Mouse (Mus musculus) ES-E14 (cell line): ENCODE data around the gene Smagp. TPM values are rescaled to one million over a fixed set of nuclear protein-coding genes. Genes with fewer than 3 reads are reported as not detected.
A peak's percentile ranks its signal among the peaks of the same experiment; 100 is the strongest.

Experiments
- DNase-seq: peaks from one replicate; pipeline ENCODE4 v3.0.0-alpha.2; 2013; ENCODE audit warnings: low read depth, low spot score
- H3K27ac ChIP-seq: 2 replicates; pipeline ENCODE4 v1.5.1; 2012; ENCODE audit warnings: low read depth, mild to moderate bottlenecking, low read length, moderate library complexity, mixed read lengths; ENCODE audit not compliant: poor library complexity, insufficient read depth, severe bottlenecking
- H3K36me3 ChIP-seq: 2 replicates; pipeline ENCODE4 v1.6.1; 2012; ENCODE audit warnings: mild to moderate bottlenecking, low read length, moderate library complexity, mixed read lengths; ENCODE audit not compliant: control insufficient read depth, poor library complexity, insufficient read depth, severe bottlenecking
- H3K4me1 ChIP-seq, 2 experiments: fragments of 150-350 bp in 1 of 2; sonication (generic) in 1 of 2; 2 replicates each; pipeline ENCODE4 v1.6.1; 2012; ENCODE audit warnings: low read length in 2 of 2, mild to moderate bottlenecking in 1 of 2, mixed read lengths in 1 of 2; ENCODE audit not compliant: control insufficient read depth in 2 of 2, insufficient read depth in 2 of 2, poor library complexity in 1 of 2
- H3K4me3 ChIP-seq, 2 experiments: fragments of 150-350 bp in 1 of 2; sonication (generic) in 1 of 2; 2 replicates each; pipeline ENCODE4 v1.5.1; 2012; ENCODE audit warnings: low read length in 2 of 2, low read depth in 1 of 2, mild to moderate bottlenecking in 1 of 2, mixed read lengths in 1 of 2; ENCODE audit not compliant: insufficient read depth in 1 of 2, poor library complexity in 1 of 2, severe bottlenecking in 1 of 2
- H3K9ac ChIP-seq: 2 replicates; pipeline ENCODE4 v1.6.1; 2012; ENCODE audit warnings: low read depth, mild to moderate bottlenecking, low read length, mixed read lengths; ENCODE audit not compliant: poor library complexity, insufficient read depth, severe bottlenecking
- H3K9me3 ChIP-seq: fragments of 150-350 bp; sonication (generic); 2 replicates; pipeline ENCODE4 v1.6.1; 2012; ENCODE audit warnings: low read depth, mild to moderate bottlenecking, low read length; ENCODE audit not compliant: control insufficient read depth, insufficient read depth
- CHD2 ChIP-seq: IDR thresholded peaks from 2 replicates; pipeline ENCODE4 v1.6.1; 2014; ENCODE audit warnings: mild to moderate bottlenecking, low read depth, low read length, inconsistent platforms
- HCFC1 ChIP-seq: IDR thresholded peaks from 2 replicates; pipeline ENCODE4 v1.6.1; 2012; ENCODE audit warnings: low read length, inconsistent platforms, borderline replicate concordance; ENCODE audit not compliant: insufficient read depth
- MAFK ChIP-seq: IDR thresholded peaks from 2 replicates; pipeline ENCODE4 v1.6.1; 2014; ENCODE audit warnings: mild to moderate bottlenecking, low read depth, low read length, inconsistent platforms; ENCODE audit not compliant: insufficient read depth
- ZC3H11A ChIP-seq: IDR thresholded peaks from 2 replicates; pipeline ENCODE4 v1.6.1; 2012; ENCODE audit warnings: low read depth, mild to moderate bottlenecking, inconsistent platforms, low read length, borderline replicate concordance
- ZNF384 ChIP-seq: IDR thresholded peaks from 2 replicates; pipeline ENCODE4 v1.6.1; 2012; ENCODE audit warnings: low read depth, low read length, inconsistent platforms
- in situ Hi-C, 2 experiments: fragments of 600-800 bp; cut with MboI; formaldehyde crosslinking; loops; one replicate each; pipeline ENCODE4 v1.15.1; 2025; ENCODE audit warnings: low sequenced_read_pairs in 2 of 2, inconsistent platforms in 1 of 2; ENCODE audit not compliant: unreplicated experiment in 2 of 2
- total RNA-seq: library from RNA; depleted of rRNA; stranded (reverse); fragments of 300-350 nt; gene quantifications from 2 replicates; pipeline ENCODE4 v1.2.3, GENCODE M21; 2012

Gene Smagp
- total RNA-seq, 1 experiment = 20.0 TPM

- no peak for DNase-seq
- Histone ChIP-seq H3K9me3 (no peaks in the 10 kb centered on the region), H3K27ac (no peak overlapping the region), H3K4me3 (no peak overlapping the region), H3K4me1 (peaks cover 4 to 14% of the 10 kb centered on the region in 2 experiments), H3K9ac (no peak overlapping the region), H3K36me3 (peaks cover 38% of the 10 kb centered on the region)
- TF ChIP-seq ZNF384 = peak; percentile 37; the same call in 1 of the 2 replicates
- no peak for TF ChIP-seq HCFC1
- in situ Hi-C loops = no loop called here
Measured at GRCm38 (mm10) chr15:100619200-100619599, 17.5 kb downstream of the Smagp start.

GRCm38 (mm10) chr15:100616221-100616620, 20.5 kb downstream of the Smagp start:
- peaks cover 0 to 5% of the 10 kb centered on the region in 2 experiments; a peak in 3 of 4 replicates for H3K4me1 ChIP-seq
- peaks cover 25% of the 10 kb centered on the region for H3K36me3 ChIP-seq
- DNase-seq = no peak
- H3K9me3 ChIP-seq = no peaks in the 10 kb centered on the region
- peak overlapping the region; percentile 83 to 90 for H3K4me3 ChIP-seq
- H3K9ac ChIP-seq = peak overlapping the region; percentile 92
- no peak for TF ChIP-seq HCFC1
- TF ChIP-seq MAFK = no peak
- no peak for TF ChIP-seq CHD2
- no peak for TF ChIP-seq ZNF384
- no peak for TF ChIP-seq ZC3H11A
- peak overlapping the region; percentile 52 for H3K27ac ChIP-seq
- in situ Hi-C loops = no loop called here

GRCm38 (mm10) chr15:100615825-100616220, 20.9 kb downstream of the Smagp start:
- peak overlapping the region; percentile 83 to 90 for H3K4me3 ChIP-seq
- TF ChIP-seq CHD2 (peak; percentile 77), MAFK (no peak), HCFC1 (no peak; the same call in none of the 2 replicates)
- in situ Hi-C loops = no loop called here
- DNase-seq = peak; percentile 81
- H3K36me3 ChIP-seq = peaks cover 25% of the 10 kb centered on the region
- H3K4me1 ChIP-seq = peaks cover 0 to 5% of the 10 kb centered on the region in 2 experiments; a peak in 3 of 4 replicates
- H3K9me3 ChIP-seq = no peaks in the 10 kb centered on the region
- peak overlapping the region; percentile 92 for H3K9ac ChIP-seq
- peak overlapping the region; percentile 93 for H3K27ac ChIP-seq

- H3K9ac ChIP-seq = peak within 1 kb of the TSS; percentile 92
- in situ Hi-C loops = no loop called here
- DNase-seq = peak; percentile 96
- peaks cover 2 to 5% of the 10 kb centered on the region in 2 experiments for H3K4me1 ChIP-seq
- peak within 1 kb of the TSS; percentile 83 to 90 for H3K4me3 ChIP-seq
- no peaks in the 10 kb centered on the region for H3K9me3 ChIP-seq
- peak within 1 kb of the TSS; percentile 93 for H3K27ac ChIP-seq
- H3K36me3 ChIP-seq = peaks cover 21% of the 10 kb centered on the region
- TF ChIP-seq HCFC1 (peak; percentile 45), MAFK (0 out of 2 replicates have a peak, but pooled peaks have one; percentile 54), CHD2 (no peak)
Measured at GRCm38 (mm10) chr15:100614996-100615824, 21.5 kb downstream of the Smagp start, which contains the start of gene Dazap2. Dazap2 (plus strand) TSS chr15:100615349.
